Mouse (Mus musculus) midbrain, embryonic 16.5 days (tissue): ENCODE measurements around the gene Trpm4. TPM values are rescaled to one million over a fixed set of nuclear protein-coding genes. Genes with fewer than 3 reads are reported as not detected.
"Not testable (repeated sequence)": the region's sequence is repeated elsewhere in the genome, so short reads cannot be mapped to it uniquely, and the experiment has no call there.

ENCODE experiments used
- ATAC-seq: fragments of 200-750 bp; cut with Nextera tagmentation; 2 replicates; pipeline ENCODE4 v1.8.0; 2017; ENCODE audit warnings: moderate TSS enrichment
- H3K27ac ChIP-seq: fragments of 300-500 bp; sonication (generic); 2 replicates; pipeline ENCODE4 v1.5.1; 2014; ENCODE audit warnings: mild to moderate bottlenecking, low read length, mixed read lengths
- H3K27me3 ChIP-seq: fragments of 300-500 bp; sonication (generic); 2 replicates; pipeline ENCODE4 v1.6.1; 2014; ENCODE audit warnings: low read depth, low read length, mixed read lengths; ENCODE audit not compliant: control insufficient read depth, insufficient read depth
- H3K36me3 ChIP-seq: fragments of 300-500 bp; sonication (generic); 2 replicates; pipeline ENCODE4 v1.6.1; 2014; ENCODE audit warnings: mild to moderate bottlenecking, low read length, moderate library complexity, mixed read lengths; ENCODE audit not compliant: control insufficient read depth, insufficient read depth
- H3K4me1 ChIP-seq: fragments of 300-500 bp; sonication (generic); 2 replicates; pipeline ENCODE4 v1.6.1; 2014; ENCODE audit warnings: mild to moderate bottlenecking, low read length, mixed read lengths; ENCODE audit not compliant: control insufficient read depth, insufficient read depth
- H3K4me2 ChIP-seq: fragments of 300-500 bp; sonication (generic); 2 replicates; pipeline ENCODE4 v1.6.1; 2014; ENCODE audit warnings: mild to moderate bottlenecking, low read length, mixed read lengths
- H3K4me3 ChIP-seq: fragments of 300-500 bp; sonication (generic); 2 replicates; pipeline ENCODE4 v1.5.1; 2014; ENCODE audit warnings: low read depth, mild to moderate bottlenecking, low read length, moderate library complexity, mixed read lengths
- H3K9ac ChIP-seq: fragments of 300-500 bp; sonication (generic); 2 replicates; pipeline ENCODE4 v1.6.1; 2014; ENCODE audit warnings: low read depth, low read length, mixed read lengths
- H3K9me3 ChIP-seq: fragments of 300-500 bp; sonication (generic); replicated peaks from 2 replicates; pipeline ENCODE4 v1.6.1; 2014; ENCODE audit warnings: mild to moderate bottlenecking, low read length, mixed read lengths; ENCODE audit not compliant: control insufficient read depth, poor library complexity, severe bottlenecking
- WGBS: fragments of 180-500 bp; shearing (Covaris S2); extraction: QIAGEN DNeasy Blood & Tissue Kit; methylation state at CpG from one replicate; pipeline ENCODE4 v1.1.7; 2014; 5-methylcytosine and 5-hydroxymethylcytosine counted together
- polyA plus RNA-seq: library from polyadenylated mRNA; unstranded; fragments of >200 nt; fragmentation: Nextera tagmentation; extraction: Ambion mirVana; gene quantifications from 2 replicates; pipeline ENCODE4 v1.2.1, GENCODE M21; 2015

Trpm4 gene
- polyA plus RNA-seq, 1 experiment from 2014 or later = 12.4 TPM

DNA sequence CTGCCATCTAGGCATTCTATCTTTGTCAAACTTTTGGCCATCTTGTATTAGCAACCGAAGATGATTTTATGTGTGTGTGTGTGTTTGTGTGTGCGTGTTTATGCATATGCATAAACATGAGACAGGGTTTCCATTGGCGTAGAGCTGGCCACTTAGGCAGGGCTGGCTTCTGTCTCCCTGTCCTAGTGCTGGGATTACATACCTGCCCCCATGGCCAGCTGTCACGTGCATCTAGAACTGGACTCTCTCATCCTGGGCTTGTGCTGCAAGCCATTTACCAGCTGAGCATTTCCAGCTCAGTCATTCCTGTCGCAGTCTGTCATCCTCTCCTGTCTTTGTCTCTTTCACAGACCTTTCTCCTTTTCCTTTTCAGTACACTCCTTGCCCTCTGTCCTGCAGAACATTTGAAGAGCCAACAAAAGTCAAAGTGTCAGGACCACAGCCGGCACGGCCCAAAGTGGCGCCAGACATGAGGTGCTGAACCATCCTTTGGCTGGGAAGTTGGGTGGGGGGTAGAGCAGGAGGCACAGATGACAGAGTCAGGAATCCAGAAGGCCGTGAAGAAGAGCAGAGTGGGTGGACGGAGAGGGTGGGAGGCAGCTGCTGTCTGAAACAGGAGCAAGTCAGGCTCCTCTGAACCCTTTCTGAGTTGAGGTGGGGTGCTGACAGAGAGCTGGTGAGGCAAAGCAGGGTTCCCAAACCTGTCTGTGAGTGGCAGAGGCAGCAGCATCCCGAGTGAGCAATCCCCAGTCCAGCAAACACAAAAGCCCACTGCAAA, 76.3 kb downstream of the Trpm4 start:
- Histone ChIP-seq H3K9ac (no peak overlapping the region), H3K4me1 (no peaks in the 10 kb centered on the region), H3K4me2 (no peak overlapping the region), H3K27me3 (no peaks in the 10 kb centered on the region), H3K9me3 (no peaks in the 10 kb centered on the region), H3K36me3 (no peaks in the 10 kb centered on the region), H3K4me3 (no peak overlapping the region), H3K27ac (no peak overlapping the region)
- no peak for ATAC-seq
- WGBS = 55% methylated on average over 11 of the region's 11 CpGs

DNA sequence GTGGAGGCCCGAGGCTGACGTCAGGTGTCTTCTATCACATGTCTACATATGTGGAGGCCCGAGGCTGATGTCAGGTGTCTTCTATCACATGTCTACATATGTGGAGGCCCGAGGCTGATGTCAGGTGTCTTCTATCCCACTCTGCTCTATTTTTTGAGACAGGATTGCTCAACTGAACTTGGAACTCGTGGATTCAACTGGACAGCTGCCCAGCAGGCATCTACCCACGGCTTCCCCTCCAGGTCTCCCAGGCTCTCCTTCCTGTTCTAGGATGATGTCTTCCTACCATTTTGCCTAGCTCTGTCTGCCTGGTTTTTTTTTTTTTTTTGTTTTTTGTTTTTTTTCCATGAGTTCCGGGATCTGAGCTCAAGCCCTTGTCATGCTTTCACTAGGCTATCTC, 77.8 kb downstream of the Trpm4 start:
- H3K4me1 ChIP-seq, H3K9me3 ChIP-seq, H3K27ac ChIP-seq, ATAC-seq, H3K27me3 ChIP-seq, H3K9ac ChIP-seq, H3K36me3 ChIP-seq, H3K4me2 ChIP-seq, H3K4me3 ChIP-seq: not testable (repeated sequence)
- WGBS = 81% methylated on average over 5 of the region's 7 CpGs

DNA sequence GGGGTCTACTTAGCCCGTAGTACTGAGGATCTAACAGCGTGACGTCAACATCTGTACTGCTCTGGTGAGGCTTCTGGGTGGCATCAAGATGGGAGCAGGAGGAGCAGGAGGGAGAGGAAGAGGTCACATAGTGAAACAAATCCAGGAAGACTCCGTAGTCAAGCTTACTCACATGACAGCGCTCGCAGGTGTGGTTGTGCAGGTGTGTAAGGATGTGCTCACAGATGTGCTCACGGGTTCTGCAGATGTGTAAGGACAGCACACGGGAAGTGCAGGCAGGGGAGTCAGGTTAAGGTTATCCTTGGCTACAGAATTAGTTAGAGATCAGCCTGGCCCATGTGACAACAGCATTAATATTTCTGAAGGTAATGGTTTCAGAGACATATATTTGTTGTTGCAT, 79.8 kb downstream of the Trpm4 start:
- H3K4me1 ChIP-seq = no peaks in the 10 kb centered on the region
- H3K36me3 ChIP-seq = no peaks in the 10 kb centered on the region
- H3K27ac ChIP-seq = no peak overlapping the region
- H3K4me2 ChIP-seq = no peak overlapping the region
- no peaks in the 10 kb centered on the region for H3K9me3 ChIP-seq
- no peak overlapping the region for H3K4me3 ChIP-seq
- no peak for ATAC-seq
- H3K27me3 ChIP-seq = no peaks in the 10 kb centered on the region
- no peak overlapping the region for H3K9ac ChIP-seq
- 92% methylated on average over 8 of the region's 8 CpGs for whole genome bisulfite sequencing

Other genes with a start within 250 kb of the Trpm4 start
- 43.5 and 47.8 TPM in 2 replicates for gene Rcn3, start 241.6 kb downstream of the Trpm4 start, polyA plus RNA-seq
- gene Fcgrt, start 229.9 kb downstream of the Trpm4 start, polyA plus RNA-seq = 22.7 and 27.9 TPM in 2 replicates
- gene Rps11, start 209.3 kb downstream of the Trpm4 start, polyA plus RNA-seq = 657 and 700 TPM in 2 replicates
- gene Rpl13a, start 205.0 kb downstream of the Trpm4 start, polyA plus RNA-seq = 602 and 620 TPM in 2 replicates
- gene Gm45713, start 197.5 kb downstream of the Trpm4 start, polyA plus RNA-seq = 0.41 TPM in 1 of 2 replicates, not detected in the other
- gene Flt3l, start 197.3 kb downstream of the Trpm4 start, polyA plus RNA-seq = 1.5 and 2.2 TPM in 2 replicates
- 89.9 and 91.9 TPM in 2 replicates for gene Pih1d1, start 179.5 kb downstream of the Trpm4 start, polyA plus RNA-seq
- 13.7 and 18.2 TPM in 2 replicates for gene Aldh16a1, start 179.2 kb downstream of the Trpm4 start, polyA plus RNA-seq
- gene Slc17a7, start 169.8 kb downstream of the Trpm4 start, polyA plus RNA-seq = 0.55 and 1.1 TPM in 2 replicates
- gene Gfy, start 154.2 kb downstream of the Trpm4 start, polyA plus RNA-seq = not detected in 2 replicates
- 1.1 and 1.2 TPM in 2 replicates for gene Pth2, start 152.8 kb downstream of the Trpm4 start, polyA plus RNA-seq
- gene Ccdc155, start 128.9 kb downstream of the Trpm4 start, polyA plus RNA-seq = 0.45 and 0.53 TPM in 2 replicates
- gene Dkkl1, start 121.6 kb downstream of the Trpm4 start, polyA plus RNA-seq = 6.2 and 10.5 TPM in 2 replicates
- 30.5 and 39.5 TPM in 2 replicates for gene Tead2, start 118.0 kb downstream of the Trpm4 start, polyA plus RNA-seq
- gene Cd37, start 94.7 kb downstream of the Trpm4 start, polyA plus RNA-seq = 1.3 and 1.4 TPM in 2 replicates
- gene Slc6a16, start 92.7 kb downstream of the Trpm4 start, polyA plus RNA-seq = 0.93 and 1.2 TPM in 2 replicates
- gene Slc6a21, start 56.3 kb downstream of the Trpm4 start, polyA plus RNA-seq = not detected in 2 replicates
- 0.39 and 0.40 TPM in 2 replicates for gene Hrc, start 1.5 kb upstream of the Trpm4 start, polyA plus RNA-seq
- 28.5 and 29.2 TPM in 2 replicates for gene Ppfia3, start 33.2 kb upstream of the Trpm4 start, polyA plus RNA-seq
- gene Lin7b, start 36.8 kb upstream of the Trpm4 start, polyA plus RNA-seq = 27.0 and 39.9 TPM in 2 replicates
- 157 and 186 TPM in 2 replicates for gene Snrnp70, start 62.0 kb upstream of the Trpm4 start, polyA plus RNA-seq
- gene Kcna7, start 71.9 kb upstream of the Trpm4 start, polyA plus RNA-seq = not detected in 2 replicates
- not detected in 2 replicates for gene Ntf5, start 79.9 kb upstream of the Trpm4 start, polyA plus RNA-seq
- gene Lhb, start 87.0 kb upstream of the Trpm4 start, polyA plus RNA-seq = 0.39 and 0.88 TPM in 2 replicates
- gene Gys1, start 101.1 kb upstream of the Trpm4 start, polyA plus RNA-seq = 20.9 and 21.8 TPM in 2 replicates
- 103 and 110 TPM in 2 replicates for gene Ruvbl2, start 104.3 kb upstream of the Trpm4 start, polyA plus RNA-seq
- 5,323 and 5,449 TPM in 2 replicates for gene Ftl1, start 126.1 kb upstream of the Trpm4 start, polyA plus RNA-seq
- gene Bax, start 133.1 kb upstream of the Trpm4 start, polyA plus RNA-seq = 232 and 243 TPM in 2 replicates
- 0.15 and 0.16 TPM in 2 replicates for gene Tulp2, start 148.1 kb upstream of the Trpm4 start, polyA plus RNA-seq
- not detected in 2 replicates for gene Gm45808, start 153.0 kb upstream of the Trpm4 start, polyA plus RNA-seq
- gene Dhdh, start 155.0 kb upstream of the Trpm4 start, polyA plus RNA-seq = 4.1 and 4.2 TPM in 2 replicates
- gene Nucb1, start 176.6 kb upstream of the Trpm4 start, polyA plus RNA-seq = 107 and 119 TPM in 2 replicates
- 10.5 and 13.9 TPM in 2 replicates for gene Ppp1r15a, start 192.5 kb upstream of the Trpm4 start, polyA plus RNA-seq
- 0.81 and 0.87 TPM in 2 replicates for gene Plekha4, start 192.6 kb upstream of the Trpm4 start, polyA plus RNA-seq
- gene Hsd17b14, start 221.1 kb upstream of the Trpm4 start, polyA plus RNA-seq = 0.21 TPM in 1 of 2 replicates, not detected in the other
- 23.6 and 25.0 TPM in 2 replicates for gene Bcat2, start 236.4 kb upstream of the Trpm4 start, polyA plus RNA-seq